Mouse (Mus musculus) thymus, postnatal 25 days (tissue): ENCODE measurements around the gene Tomm34.

Source experiments
- DNase-seq: peaks from one replicate; pipeline ENCODE4 v3.0.0; 2022

Tomm34 gene

DNA sequence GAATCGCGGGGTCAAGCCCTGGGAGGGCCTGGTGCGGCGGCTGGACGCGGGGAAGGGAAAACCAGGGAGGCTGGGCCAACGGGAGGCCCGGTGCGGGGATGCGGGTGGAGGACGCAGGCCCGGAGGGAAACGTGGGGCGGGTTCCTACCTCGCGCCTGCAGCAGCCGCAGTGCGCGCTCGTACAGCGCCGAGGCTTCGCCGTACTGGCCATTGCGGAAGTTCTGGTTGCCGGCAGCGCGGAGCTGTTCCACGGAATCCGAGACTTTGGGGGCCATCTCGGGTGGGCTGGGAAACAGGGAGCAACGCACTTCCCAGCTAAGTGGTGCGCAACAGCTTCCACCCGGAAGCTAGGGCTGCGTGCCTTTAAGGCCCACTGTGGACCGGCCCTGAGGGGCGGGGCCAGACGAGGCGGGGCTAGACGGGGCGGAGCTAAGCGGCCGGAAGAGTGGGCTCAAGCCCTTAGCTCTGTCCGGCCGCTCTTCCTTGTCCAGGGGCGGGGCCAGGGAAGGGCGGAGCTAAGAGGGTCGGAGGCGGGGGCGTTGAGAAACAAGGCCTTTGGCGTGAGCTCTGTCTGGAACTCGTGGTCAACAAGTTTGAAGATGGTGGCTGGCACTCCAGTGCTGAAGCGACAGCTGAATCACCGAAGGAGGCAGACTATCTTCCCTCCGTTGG is at the start of gene Tomm34:
Gene Tomm34 (minus strand): TSS at position 405 of the 672 bp plus-strand sequence.
- DNase-seq = peak; percentile 91

DNA sequence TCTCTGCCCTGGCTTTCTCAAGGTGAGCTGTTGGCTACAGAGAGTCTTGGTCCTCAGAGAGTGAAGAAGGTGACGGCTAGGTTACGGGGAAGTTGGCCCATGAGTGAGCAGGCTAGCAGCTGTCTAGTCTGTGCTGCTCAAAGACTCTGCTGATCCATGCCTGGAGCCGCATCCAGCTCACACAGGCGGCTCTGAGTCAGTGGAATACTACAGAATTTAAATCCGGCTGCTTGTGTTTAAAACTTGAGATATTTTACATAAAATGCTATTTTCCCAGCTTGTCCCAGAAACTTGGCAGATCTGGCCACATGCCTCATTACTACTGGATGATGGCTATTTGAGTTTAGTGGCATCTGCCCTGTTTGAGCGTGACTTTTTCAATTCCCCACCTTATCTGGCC is 48.5 kb upstream of the Tomm34 start:
- no peak for DNase-seq

DNA sequence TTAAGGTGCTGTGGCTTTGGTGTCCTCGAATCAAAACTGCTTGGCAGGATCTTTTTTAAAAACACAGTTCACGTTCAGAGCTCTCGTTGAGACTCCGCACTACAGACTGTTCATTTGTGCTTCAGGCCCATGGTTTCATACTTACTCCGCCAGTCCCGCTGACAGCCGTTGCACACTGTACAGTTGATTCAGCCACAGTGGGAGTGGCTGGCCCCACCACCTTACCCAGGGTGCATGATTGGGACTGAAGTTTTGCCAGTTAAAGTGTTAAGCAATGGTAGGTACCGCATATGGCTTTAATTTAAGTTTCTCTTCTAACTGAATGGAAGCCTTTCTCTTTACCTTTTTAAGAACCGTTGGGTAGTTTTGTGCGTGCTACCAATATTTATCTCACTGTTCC is 44.6 kb upstream of the Tomm34 start:
- DNase-seq = no peak

DNA sequence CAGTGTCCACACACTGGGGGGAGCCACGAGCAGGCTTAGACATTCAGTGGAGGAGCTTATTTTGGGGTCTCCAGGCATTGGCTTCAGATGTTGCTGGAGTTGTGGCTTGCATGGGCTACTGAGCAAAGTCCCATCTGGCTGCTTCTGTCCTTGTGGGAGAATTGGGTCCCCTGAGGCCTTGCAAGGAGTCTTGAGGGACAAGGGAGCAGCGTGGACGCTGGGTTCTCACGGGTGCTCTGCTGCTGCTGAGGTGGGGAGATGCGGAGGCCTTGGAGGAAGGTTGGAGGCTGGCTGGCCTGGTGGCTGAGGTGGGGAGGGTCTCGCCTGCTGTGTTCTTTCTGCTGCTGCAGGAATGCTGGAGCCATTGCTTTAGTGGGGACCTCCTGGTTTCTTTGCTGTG is 43.1 kb upstream of the Tomm34 start:
- DNase-seq = no peak

DNA sequence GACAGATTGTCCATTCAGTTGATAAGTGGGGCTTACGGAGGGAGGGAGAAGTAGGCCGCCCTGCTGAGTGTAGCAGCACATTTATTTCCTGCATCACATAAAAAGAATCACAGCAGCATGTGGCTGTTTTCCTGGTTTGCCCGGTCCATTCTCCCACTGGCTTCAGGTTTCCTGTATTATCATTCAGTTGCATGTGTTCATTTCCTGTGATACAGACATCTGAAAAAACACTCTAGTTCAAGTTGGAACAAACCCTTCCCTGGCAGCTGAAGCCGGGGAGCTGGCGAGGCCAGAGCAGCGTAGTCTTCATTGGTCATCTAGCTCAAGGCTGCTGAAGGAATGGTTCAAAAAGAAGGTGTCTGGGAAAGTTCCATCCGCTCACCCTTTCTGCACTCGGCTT is 40.6 kb upstream of the Tomm34 start:
- DNase-seq = no peak

DNA sequence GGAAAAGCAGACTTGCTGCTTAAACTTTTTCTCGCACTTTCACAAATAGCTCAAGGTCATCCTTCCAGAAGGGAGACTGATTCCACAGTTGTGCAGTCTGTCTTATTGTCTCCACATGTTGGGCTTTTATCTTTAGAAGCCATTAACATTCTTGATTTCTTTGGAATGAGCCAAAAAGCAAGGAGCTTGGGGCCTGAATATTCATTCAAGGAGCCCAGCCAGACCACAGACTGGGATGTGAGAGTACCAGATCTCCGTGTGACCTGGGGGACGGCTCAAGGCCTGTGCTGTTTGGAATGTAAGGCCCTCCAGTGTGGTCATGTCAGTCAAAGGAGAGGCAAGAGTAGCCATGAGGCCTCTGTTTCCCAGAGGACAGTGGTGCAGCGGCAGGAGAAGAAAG is 37.5 kb upstream of the Tomm34 start:
- DNase-seq = no peak

DNA sequence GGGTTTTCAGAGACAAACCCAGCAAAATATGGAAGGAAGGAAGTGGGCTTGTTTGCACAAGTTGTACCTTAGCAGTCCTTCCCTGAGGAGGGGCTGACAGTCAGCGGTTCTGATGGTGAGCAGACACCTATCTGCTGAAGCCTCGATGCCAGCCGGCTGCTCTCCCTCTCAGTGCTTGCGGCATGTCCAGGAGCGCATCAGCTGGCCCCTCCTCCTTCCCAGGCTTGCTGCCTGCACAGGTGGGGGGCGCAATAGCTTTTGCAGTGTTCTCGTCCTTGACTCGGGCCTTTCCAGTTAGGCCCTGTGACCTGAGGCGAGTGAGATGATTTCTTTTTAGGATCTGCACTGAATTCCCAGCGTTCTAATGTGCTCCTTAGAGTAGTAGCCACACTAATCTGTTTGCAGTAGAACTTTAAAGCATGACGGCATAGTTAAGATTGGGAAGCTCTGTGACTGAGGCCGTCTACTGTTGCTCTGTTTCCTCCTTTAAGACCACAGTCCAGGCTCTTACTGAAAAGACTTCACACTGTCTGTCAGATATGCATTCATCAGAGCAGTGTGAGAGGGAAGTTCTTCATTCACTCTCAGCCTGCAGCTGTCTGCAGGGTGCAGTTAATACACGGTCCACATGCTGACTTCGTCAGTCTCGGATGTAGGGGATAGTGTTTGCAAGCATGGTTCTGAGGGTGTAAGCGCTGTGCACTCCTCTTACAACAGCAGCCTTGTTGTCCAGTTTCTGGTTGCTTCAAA is 36.3 kb upstream of the Tomm34 start:
- DNase-seq = no peak

DNA sequence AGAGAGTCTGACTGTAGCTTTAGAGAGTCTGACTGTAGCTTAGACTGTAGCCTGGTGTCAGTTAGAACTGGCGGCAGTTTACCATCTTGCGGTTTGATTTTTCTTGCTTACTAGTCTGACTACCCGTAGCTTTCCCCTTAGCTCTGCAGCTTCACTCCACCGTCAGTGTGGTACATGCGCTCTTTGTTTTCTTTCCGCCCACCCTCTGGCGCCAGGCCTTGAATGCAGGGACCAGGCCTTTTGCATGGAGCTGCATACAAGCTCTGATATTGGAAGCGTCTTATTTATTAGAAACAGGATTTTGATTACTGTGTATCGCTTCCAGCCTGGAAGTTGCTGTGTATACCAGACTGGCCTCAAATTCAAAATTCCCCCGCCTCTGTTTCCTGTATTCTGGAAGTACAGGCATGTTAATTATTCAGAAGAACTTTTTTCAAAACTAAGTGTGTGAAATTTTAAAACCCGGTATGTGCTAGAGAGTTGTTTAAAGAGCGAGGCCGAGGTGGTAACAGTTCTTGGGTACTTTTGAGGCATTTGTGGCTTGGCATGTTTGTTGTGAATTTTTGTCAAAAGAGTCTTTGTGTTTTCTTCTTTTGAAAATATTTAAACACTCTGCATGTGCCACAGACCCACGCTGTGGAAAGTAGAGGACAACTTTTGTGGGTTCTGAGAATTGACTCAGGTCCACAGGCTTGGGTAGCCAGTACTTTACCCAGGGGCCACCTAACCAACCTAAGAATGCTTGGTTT is 35.5 kb upstream of the Tomm34 start:
- no peak for DNase-seq

DNA sequence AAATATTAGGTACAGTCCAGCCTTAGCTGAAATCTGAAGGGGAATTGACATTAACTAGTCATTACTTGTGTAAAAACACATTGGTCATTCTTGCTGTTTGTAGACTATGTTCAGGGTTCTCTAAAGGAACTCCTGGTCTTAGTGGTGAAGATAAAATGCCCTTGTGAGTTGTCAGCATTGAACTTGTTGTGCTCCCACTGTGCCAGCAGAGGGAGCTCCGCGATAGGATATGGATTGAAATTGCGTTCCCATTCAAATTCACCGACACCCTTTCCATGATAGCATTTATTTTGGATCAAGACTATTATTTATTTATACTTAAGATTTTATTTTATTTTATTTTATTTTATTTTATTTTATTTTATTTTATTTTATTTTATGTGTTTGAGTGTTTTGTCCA is 32.5 kb upstream of the Tomm34 start:
- peak; percentile 54 for DNase-seq

DNA sequence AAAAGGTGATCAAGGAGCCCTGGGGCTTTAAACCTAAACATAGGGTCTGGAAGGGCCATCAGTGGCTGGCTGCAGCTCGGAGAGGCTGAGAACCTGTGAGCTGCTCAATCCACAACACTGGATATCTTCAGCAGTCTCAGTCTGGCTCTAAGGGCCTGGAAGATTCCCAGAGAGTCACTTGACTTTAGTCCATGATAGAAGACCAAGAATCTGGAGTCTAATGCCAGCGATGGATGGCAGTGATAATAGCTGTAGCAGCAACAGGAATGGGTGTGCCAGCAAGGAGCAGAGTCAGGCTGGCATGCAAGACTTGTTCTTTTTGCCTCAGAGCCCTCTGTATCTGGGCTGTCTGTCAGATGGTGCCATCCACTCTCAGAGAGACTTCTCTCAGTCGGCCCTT is 31.4 kb upstream of the Tomm34 start:
- DNase-seq = no peak

DNA sequence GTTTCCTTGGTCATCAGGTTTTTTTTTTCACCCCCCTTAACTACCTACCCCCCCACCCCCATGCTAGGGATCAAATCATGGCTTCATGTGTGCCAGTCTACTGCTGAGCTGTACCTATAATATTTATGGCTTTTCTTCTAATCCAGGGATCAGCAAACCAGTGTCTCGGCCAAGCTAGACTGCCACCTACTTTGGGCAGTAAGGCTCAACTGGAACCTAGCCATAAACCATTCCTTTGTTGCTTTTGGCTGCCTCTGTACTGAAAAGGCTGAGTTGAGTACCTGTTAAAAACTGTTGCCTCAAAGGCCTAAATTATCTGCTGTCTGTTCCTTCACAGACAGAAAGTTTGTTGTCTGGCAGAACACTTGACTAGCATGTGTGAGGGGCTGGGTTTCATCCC is 31.0 kb upstream of the Tomm34 start:
- DNase-seq = no peak

DNA sequence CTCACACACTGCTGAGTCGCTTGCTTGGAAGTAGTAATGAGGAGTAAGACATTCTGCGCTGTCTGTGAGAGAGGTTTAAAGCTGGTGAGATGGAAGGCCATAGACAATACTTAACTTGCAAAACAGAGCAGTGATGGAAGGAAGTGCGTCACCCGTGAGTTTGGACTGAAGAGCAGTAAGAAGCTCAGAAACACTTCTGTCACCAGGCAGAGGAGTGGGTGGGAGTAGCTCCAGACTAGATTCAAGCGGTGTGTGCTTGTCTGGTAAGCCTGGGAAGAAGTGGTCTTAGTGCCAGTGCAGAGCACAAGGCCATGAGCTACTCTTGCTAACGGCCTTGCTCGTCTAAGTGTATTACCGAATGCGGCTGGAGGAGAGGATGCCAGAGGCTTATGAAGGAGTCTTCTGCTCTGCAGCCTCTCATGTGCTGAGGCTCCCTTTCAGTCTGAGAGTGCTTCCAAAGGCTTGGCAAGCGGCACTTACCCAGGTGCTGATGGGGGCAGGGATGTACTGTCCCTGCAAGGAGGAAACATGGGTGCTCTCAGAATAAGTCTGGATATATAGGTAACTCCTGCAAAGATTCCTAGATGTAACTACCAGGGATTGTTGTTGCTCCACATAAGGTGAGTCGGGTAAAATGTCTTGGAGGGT is 27.8 kb upstream of the Tomm34 start:
- DNase-seq = no peak

DNA sequence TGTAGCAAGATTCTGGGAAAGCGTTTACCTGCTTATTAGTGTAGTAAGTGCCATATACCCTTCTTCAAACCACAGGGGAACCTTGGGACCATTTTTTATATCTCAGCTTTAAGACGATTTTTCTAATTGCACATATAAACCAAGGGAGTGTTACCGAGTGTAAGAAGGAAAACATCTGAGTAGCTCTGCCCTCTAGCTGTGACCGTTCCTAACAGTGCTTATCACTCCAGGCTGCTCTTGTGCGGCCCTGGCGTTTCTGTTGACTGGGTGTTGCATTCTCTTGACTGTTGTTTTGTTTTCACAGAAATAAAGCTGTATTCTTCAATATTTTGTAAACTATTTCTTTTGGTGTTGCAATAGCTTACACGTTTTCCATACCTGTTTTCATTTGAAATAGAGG is 23.2 kb upstream of the Tomm34 start:
- DNase-seq = no peak

DNA sequence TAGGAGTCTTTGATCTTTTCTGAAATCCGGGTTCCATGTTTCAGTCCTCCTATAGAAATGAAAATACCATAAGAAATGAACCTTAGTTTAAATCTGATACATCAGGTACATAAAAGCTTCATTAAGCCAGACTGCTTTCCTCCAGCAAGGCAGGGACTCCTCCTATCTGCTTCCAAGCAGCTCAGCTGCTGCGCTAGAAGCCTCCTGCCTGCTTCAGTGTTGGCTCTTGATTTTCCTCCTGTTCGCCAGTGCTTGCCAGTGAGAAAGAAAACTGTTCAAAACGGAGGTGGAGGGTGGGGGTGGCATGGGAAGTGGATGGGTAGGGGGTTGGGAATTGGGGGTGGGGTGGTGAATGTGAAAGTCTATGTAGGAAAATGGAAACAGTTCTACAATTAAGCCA is 18.5 kb upstream of the Tomm34 start:
- no peak for DNase-seq

DNA sequence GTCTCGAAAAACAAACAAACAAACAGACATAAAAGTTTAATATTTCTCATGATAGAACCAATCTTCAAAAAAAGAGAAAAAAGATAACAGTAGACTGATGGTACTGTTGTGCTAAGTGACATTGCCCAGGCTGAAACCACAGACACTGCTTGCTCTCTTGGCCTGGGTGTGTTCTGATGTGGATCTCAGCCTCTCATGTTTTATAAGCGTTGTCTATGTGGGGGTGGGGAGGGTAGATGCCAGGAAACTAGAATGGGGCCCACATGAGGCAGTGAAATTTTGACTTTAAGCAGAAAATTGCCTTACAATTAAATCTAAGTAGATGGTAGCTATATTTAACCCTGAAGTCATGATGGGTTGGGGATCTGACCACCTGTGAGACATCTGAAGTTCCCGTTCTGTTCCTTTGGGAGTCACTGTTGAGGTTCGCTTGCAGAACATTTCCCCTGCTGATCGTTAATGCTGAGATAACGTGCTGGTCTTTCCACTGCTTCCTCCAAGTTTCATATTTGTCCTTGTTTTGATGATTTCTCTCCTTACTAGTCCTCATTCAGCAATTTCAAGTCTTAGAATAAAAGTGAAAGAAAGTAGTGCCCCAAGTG is 16.5 kb upstream of the Tomm34 start:
- DNase-seq = no peak

DNA sequence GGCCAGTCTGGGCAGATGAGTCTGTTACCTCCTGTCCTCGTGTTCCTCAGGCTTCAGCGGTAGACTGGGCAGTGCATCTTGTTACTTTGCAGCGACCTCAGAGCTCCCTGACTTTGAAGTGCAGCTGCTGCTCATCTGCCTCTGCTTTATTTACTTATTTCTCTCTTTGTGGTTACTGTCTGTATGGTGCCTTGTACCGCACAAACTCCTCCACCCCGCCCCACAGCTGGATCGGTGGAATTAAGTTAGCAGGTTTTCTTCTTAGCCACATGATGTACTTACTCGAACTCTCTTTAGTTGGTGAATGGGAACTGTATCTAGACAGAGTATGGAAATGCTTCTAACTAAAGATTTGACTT is 13.4 kb upstream of the Tomm34 start:
- DNase-seq = peak; percentile 83

DNA sequence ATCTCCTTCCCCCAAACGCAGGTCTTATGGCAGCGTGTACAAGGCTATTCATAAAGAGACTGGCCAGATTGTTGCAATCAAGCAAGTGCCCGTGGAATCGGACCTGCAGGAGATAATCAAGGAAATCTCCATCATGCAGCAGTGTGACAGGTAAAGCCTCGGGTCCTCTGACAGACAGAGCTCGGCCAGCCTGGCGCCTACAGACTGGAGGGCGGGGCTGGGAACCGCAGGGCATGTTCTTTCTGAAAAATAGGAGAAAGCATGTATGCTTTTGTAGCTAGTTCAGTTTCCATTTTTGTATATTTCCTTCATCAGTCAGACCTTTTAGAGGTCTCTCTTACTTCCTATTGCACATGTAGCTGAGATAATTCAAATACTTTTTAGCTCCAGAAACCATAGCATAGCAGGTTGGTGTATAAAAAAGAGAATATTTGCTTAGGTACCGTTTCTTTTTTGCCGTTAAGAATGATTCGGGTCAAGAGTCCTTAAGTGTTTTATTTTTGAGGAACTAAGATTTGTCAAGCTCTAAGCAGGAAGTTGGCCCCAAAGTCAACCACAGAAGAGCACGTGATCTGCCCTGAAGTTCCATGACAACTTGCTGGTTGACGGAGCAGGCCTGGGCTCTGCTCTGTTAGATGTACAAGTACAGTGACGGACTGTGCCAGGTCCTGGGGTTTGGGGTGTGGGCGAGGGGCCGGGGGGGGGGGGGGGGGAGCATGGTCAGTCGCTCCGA is 12.8 kb upstream of the Tomm34 start:
- peak; percentile 80 for DNase-seq

DNA sequence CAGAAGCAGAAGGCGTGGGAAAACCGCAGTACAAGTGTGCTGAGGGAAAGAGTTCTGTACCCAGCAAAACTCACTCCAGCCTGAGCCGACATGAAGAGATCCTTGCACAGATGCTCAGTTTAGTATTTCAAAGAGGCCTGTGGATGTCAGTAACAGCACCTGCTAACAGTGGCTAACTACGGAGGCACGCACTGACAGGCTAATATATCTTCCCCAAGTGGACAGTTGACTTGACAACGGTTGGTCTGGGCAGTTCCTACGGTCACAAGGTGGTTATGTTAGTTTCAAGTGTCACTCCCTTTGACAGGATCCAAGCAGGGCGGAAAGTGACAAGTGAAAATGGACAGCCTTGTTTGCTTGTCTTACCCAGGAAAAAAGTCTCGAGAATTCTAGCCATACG is 11.2 kb upstream of the Tomm34 start:
- DNase-seq = no peak

DNA sequence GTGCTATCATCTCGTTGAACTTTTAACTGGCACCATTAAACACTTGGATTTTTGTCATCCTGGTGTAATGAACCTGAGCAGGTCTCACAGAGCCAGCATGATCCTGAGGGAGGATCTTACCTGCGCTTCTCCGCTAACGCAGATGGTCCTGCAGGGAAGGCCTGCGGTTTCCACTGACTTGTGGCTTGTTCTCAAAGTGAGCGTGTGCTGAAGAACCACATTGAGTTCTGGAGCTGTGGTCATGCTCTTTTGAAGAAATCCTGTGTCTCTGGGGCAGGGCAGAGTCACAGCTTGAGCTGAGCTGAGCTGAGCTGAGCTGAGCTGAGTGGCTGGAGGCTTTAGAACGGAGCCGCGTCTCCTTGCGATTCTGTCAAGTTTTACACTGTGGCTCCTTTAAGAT is 10.6 kb upstream of the Tomm34 start:
- DNase-seq = peak; percentile 65

DNA sequence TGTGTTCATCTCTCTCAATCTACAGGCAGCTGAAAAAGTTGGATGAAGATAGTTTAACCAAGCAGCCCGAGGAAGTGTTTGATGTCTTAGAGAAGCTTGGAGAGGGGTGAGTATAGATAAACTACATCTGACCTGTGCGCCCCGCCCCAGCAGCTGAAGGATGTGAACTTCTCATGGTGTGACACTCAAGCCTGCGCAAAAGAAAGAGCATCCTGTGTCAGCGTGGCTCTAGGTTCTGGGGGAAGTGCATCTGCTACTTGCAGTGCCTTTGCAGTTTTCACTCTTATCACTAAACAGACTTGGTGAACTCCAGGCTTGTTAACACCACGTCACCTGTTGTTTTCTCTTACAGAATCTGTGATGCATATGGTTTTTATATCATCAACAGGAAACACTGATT is 8.5 kb upstream of the Tomm34 start:
- peak; percentile 79 for DNase-seq

DNA sequence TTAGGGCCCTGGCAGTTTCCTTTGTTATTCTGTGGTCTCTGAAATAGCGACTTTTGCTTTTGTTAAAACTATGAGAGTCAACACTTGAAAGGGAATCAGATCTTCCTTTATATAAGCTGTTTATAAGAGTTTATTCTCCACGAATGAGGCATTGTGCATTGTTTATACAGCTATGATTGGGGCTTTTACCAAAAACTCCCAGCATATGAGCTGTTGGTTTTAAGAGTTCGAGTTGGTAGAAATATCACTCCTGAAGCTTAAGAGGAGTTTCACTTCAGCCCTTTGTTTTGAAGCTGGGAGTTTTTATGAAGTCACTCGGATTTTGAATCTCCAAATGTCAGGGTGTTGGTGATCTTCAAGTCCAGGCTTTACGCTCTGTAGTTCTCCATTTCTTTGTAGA is 6.9 kb upstream of the Tomm34 start:
- no peak for DNase-seq

DNA sequence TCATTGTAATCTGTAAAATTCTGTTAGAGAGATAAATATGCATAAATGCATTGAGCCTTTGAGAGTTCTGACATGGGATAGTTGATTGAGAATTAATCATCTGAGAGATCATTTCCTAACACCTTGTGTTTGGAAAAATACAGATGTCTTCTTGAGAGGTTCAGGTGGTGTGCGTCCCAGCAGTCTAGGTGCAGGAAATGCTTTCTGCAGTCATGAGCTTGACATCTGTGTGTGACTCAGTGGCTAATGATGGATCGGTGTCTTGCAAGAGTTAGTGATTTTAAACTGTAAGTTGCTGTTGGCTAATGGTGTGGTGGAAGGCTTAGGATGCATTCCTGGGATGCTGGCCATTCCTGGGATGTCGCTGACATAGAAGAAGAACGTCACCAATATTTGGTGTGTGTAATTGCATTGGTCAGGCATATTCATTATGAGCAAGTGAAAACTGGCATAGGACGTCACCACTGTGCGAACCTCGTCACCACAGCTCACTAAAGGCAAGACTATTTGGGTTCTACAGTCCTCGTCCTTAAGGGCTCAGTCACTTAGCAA is 6.0 kb upstream of the Tomm34 start:
- no peak for DNase-seq
